Mouse (Mus musculus): ENCODE measurements at regions not wholly inside any gene's neighbourhood (a gene's known extent, or its start where the extent isn't known, plus 50 kb on each side); places are given as distances from the start of the nearest gene placed in this dataset.

- TF ChIP-seq CTCF (IDR thresholded peaks at IDR 0.05), result peak; percentile 82
- Histone ChIP-seq H3K4me3 (no peak overlapping the region), H3K27ac (no peak overlapping the region)
- intact Hi-C loops (cut with DNase I), result no loop called here
- peak; percentile 51 for DNase-seq
These were observed 137.8 kb downstream of the B3glct start for GRCm38 (mm10) chr5:149815879-149816278.

- Histone ChIP-seq H3K27ac (no peak overlapping the region), H3K4me3 (no peak overlapping the region)
- DNase-seq, result no peak
- intact Hi-C loops (cut with DNase I), result no loop called here
- TF ChIP-seq CTCF (IDR thresholded peaks at IDR 0.05), result no peak
These were observed 140.8 kb downstream of the B3glct start for GRCm38 (mm10) chr5:149818812-149819211.

GRCm38 (mm10) chr5:149823821-149824220 lies 145.8 kb downstream of the B3glct start:
- intact Hi-C loops (cut with DNase I), result no loop called here
- Histone ChIP-seq H3K4me3 (no peak overlapping the region), H3K27ac (no peak overlapping the region)
- no peak for DNase-seq
- no peak for TF ChIP-seq CTCF (IDR thresholded peaks at IDR 0.05)

GRCm38 (mm10) chr5:149827599-149827998 lies 149.6 kb downstream of the B3glct start:
- intact Hi-C loops (cut with DNase I), result no loop called here
- no peak overlapping the region for H3K4me3 ChIP-seq
- no peak overlapping the region for H3K27ac ChIP-seq
- TF ChIP-seq CTCF (IDR thresholded peaks at IDR 0.05), result no peak
- no peak for DNase-seq

DNA sequence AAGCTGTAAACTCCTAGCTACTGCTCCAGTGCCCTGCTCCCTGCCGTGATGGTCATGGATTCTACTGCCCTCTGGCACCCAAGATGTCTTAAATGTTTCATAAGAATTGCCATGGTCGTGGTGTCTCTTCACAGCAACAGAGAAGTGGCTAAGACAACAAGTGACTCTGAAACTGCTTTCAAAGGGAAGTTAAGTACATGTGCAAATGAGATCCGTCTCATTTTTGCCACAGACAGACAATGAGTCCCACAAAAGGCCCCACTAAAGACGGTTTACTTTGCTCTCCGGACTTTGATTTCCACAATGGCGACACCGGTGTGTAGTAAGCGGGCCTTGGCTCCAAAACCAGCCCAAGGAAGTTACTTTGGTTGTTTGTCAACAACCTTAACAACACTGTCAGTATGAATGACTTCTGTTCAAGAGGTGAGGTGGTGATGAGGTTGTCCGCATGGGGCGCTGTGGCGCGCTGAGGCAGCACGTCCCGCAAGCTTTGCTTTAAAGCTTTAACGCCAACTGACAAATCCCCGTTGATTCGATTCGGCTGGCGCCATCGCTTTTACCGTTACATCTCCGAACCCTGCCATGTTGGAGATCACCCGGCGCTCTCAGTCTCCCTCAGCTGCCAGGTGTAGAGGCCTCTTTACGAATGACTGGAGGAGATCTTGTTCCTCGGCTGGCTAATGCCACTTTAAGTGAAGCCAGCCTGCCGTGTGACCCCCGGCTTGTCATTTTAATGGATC lies 153.3 kb downstream of the B3glct start:
- Histone ChIP-seq H3K4me3 (peak overlapping the region; percentile 68), H3K27ac (no peak overlapping the region)
- intact Hi-C loops (cut with DNase I), result no loop called here
- TF ChIP-seq CTCF (IDR thresholded peaks at IDR 0.05), result peak; percentile 85
- DNase-seq, result peak; percentile 69

DNA sequence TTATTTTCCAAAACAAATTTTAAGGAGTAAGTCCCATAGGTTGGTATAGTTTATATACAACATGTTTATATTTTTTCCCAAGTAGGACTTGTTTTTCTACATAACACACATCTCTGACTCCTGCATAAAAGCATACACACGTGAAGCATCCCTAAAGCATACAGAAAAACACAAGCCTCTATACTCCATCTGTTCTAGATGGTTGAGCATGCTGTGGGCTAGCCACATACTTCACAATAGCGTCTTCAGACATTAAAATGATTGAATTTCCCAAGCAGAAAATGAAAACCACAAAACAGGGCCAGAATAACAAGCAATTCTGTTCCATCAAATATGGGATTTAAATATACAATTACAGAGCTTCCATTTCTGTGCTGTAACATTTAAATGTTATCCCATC lies 159.3 kb downstream of the B3glct start:
- no peak for DNase-seq
- TF ChIP-seq CTCF (IDR thresholded peaks at IDR 0.05), result no peak
- Histone ChIP-seq H3K27ac (no peak overlapping the region), H3K4me3 (no peak overlapping the region)
- intact Hi-C loops (cut with DNase I), result no loop called here

GRCm38 (mm10) chr5:149842491-149842890 lies 164.5 kb downstream of the B3glct start:
- Histone ChIP-seq H3K4me3 (no peak overlapping the region), H3K27ac (no peak overlapping the region)
- DNase-seq, result no peak
- intact Hi-C loops (cut with DNase I), result no loop called here
- no peak for TF ChIP-seq CTCF (IDR thresholded peaks at IDR 0.05)

DNA sequence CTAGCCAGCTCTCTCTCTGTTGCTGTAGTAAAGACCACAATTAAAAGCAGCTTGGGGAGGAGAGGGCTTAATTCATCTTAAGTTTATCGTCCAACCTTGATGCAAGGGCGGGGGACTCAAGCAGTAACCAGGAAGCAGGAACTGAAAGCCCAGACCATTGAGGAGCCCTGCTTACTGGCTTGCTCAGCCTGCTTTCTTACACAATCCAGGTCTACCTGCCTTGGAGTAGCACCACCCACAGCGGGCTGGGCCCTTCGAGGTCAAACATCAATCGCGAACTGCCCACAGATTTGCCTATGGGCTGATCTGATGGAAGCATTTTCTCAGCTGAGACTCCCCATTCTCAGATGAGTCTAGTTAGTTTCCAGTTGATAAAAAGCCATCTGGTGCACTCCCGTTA lies 165.3 kb downstream of the B3glct start:
- no peak overlapping the region for H3K4me3 ChIP-seq
- no peak overlapping the region for H3K27ac ChIP-seq
- no peak for DNase-seq
- intact Hi-C loops (cut with DNase I), result no loop called here
- no peak for TF ChIP-seq CTCF (IDR thresholded peaks at IDR 0.05)

DNA sequence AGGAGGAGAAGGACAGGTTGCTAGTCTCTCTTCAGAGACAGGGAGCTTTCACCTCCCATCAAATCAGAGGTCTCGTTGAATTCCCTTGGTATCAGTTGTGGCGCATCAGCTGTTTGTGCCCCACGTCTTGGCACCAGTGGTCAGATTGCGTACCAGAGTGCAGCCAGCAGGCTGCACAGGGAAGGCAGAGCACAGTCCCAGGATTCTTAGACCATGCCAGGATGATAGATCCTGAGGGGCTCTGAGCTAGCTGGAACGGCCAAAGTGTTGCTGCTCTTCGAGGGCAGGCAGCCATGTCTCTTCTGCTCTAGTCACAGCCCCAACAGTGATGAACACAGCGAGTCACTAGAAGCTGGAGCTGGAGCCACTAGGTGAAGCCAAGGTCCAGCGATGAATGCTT lies 167.2 kb downstream of the B3glct start:
- no peak for TF ChIP-seq CTCF (IDR thresholded peaks at IDR 0.05)
- DNase-seq, result no peak
- no peak overlapping the region for H3K27ac ChIP-seq
- no peak overlapping the region for H3K4me3 ChIP-seq
- intact Hi-C loops (cut with DNase I), result no loop called here

DNA sequence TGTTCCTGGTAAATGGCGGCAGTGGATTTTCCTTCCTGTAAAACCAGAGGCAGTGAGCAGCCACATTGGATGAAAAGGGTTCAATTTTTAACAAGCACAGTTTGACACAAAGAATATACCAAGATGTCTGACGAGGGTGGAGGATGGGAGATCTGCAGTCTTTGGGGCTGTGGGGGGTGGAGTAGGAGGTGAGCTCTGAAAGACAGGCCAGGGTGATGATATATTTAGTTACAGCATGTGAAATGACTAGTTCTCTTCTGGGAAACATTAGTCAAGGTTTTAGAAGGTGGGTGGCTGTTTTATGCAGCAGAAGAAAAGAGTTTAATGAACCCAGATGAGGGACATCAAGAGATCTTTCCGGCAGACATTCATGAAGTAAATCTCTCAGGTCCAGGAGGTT lies 170.0 kb upstream of the Rxfp2 start:
- Histone ChIP-seq H3K27ac (no peak overlapping the region), H3K4me3 (no peak overlapping the region)
- intact Hi-C loops (cut with DNase I), result no loop called here
- TF ChIP-seq CTCF (IDR thresholded peaks at IDR 0.05), result no peak
- no peak for DNase-seq

DNA sequence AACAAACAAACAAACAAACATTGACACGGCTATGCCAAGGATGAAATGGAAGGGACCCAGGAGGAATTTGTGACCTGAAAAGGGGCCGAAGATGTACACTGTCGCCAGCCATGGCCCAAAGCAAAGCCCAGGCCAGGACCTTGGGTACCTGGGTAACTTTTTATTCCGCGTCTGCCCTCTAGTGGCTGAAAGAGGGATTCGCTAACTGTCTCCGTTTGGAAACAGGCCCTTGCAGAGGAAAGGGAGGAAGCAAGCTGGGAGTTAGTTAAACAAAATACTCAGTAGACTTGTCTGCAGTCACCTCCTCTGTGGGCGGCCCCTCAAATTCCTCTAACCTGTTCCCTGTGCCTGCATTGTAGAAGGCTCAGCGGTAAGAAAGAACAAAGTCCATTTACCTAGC lies 167.5 kb upstream of the Rxfp2 start:
- TF ChIP-seq CTCF (IDR thresholded peaks at IDR 0.05), result peak; percentile 85
- DNase-seq, result peak; percentile 67
- intact Hi-C loops (cut with DNase I), result loop anchor here (5.0 kb wide), 1 partner anchor 139 kb away; no protein-coding TSS in a partner anchor
- Histone ChIP-seq H3K27ac (no peak overlapping the region), H3K4me3 (no peak overlapping the region)

DNA sequence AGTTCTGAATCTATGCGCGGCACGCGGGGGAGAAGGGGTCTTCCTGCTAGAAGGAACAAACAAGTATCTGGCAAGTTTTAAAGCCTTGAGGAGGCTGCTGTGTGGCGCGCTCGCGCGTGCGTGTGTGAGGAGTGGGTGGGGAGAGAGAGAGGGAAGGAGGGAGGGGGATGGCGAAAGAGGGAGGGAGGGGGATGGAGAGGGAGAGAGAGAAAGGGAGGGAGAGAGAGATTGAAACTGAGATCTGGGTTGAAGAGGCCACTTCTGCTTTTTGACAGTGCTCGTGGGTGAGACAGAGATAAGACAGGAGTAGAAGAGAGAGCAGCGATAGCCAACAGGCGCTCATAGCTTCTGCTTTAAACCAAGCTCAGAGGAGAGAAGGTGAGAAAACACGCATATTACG lies 166.0 kb upstream of the Rxfp2 start:
- Histone ChIP-seq H3K27ac (no peak overlapping the region), H3K4me3 (no peak overlapping the region)
- intact Hi-C loops (cut with DNase I), result loop anchor here (5.0 kb wide), 1 partner anchor 140 kb away; no protein-coding TSS in a partner anchor
- no peak for TF ChIP-seq CTCF (IDR thresholded peaks at IDR 0.05)
- DNase-seq, result no peak

DNA sequence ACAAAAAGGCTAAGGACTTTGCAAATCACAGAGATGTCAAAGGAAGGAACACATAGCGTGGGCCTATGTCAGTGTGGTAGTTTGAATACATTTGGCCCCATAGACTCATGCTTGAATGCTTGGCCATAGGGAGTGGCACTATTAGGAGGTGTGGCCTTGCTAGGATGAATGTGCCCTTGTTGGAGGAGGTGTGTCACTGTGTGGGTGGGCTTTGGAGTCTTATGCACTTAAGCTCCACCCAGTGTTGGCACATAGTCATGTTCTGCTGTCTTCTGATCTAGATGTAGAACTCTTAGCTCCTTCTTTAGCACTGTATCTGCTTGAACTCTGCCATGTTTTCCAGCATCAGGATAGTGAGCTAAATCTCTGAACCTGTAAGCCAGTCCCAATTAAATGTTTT lies 162.4 kb upstream of the Rxfp2 start:
- TF ChIP-seq CTCF (IDR thresholded peaks at IDR 0.05), result no peak
- DNase-seq, result no peak
- no peak overlapping the region for H3K27ac ChIP-seq
- intact Hi-C loops (cut with DNase I), result no loop called here
- H3K4me3 ChIP-seq, result no peak overlapping the region

GRCm38 (mm10) chr5:149857019-149857418 lies 161.5 kb upstream of the Rxfp2 start:
- DNase-seq, result no peak
- intact Hi-C loops (cut with DNase I), result no loop called here
- no peak for TF ChIP-seq CTCF (IDR thresholded peaks at IDR 0.05)
- Histone ChIP-seq H3K27ac (no peak overlapping the region), H3K4me3 (no peak overlapping the region)
